Mouse (Mus musculus) A20 (cell line): ENCODE results near the gene BC037034.

Experiments used
- DNase-seq: peaks from one replicate; pipeline ENCODE4 v3.0.0-alpha.2; 2011; ENCODE audit warnings: low read depth, low spot score

BC037034 gene

GRCm38 (mm10) chr5:138262001-138262400, 1.8 kb downstream of the BC037034 start:
- DNase-seq = no peak

GRCm38 (mm10) chr5:138260834-138261233, 3.0 kb downstream of the BC037034 start:
- DNase-seq = no peak

DNA sequence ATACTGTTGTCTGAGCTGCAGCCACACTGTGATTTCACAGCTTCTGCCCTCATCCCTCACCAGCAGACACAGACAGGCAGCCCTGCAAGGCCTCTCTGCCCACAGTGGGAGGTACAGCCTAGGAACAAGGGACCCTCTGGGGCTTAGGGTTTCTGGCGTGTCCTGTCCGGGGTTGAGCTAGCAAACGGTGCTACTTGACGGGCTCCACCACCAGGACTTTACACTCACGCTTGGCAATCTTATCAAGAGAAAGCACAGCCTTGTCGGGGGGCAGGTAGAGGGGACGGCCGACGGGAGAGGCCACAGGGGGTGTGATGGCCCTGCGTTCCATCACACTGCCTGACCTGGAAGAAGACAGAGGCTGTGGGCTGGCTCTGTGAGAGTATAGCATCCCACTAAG, 3.8 kb downstream of the BC037034 start:
- no peak for DNase-seq

DNA sequence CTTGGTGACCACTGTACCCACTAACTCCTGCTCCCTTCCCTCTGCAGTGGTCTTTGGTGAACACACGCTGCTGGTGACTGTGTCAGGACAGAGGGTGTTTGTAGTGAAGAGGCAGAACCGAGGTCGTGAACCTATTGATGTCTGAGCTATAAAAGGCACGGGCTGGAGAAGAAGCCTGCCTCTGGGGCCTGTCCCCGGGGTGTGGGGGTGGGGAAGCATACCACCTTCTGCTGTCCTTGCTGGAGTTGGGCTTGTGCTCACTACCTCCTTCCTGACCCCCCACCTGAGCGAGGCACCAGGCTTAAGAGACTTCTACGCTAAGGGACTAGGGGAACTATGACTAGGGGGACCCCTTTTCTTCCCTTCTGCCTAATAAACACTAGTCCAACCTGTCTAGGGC, 4.8 kb downstream of the BC037034 start:
- no peak for DNase-seq

DNA sequence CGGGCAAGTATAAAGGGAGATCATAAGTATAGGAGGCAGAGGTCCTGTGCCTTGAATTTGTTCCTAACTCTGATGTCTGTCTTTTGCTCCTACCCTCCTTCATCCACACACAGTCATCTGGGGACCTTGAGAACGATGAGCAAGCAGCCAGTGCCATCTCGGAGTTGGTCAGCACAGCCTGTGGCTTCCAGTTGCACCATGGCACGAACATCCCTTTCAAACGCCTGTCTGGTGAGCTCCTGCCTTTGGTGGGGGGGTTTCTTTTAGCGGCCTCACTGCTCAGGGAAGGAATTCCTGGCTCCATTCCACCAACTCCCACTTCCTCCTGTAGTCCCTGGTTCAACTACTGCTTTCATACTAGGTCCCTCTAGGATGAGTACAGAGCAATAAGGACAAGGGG, 5.3 kb downstream of the BC037034 start:
- no peak for DNase-seq

GRCm38 (mm10) chr5:138258078-138258477, 5.8 kb downstream of the BC037034 start:
- no peak for DNase-seq

DNA sequence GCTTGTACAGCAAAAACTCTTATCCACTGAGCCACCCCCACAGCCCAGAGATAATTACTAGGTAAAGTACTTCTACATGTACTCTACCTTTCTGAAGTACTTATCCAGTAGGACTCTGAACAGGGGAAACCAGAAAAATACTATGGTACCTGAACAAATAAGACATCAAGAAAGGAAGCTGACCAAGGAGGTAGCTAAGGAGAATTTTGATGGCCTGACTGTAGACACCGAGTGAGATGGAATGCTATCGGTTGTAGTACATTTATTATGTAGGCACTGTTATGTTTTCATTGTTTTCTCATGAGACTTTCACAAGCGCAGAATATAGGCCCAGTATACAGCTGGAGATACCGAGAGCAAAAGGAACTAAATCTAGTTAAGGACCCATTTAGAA, 6.3 kb downstream of the BC037034 start:
- DNase-seq = no peak

GRCm38 (mm10) chr5:138256966-138257584, 6.8 kb downstream of the BC037034 start:
- DNase-seq = peak; percentile 35

GRCm38 (mm10) chr5:138256094-138256467, 7.8 kb downstream of the BC037034 start:
- no peak for DNase-seq

GRCm38 (mm10) chr5:138255353-138256093, 8.3 kb downstream of the BC037034 start, which contains the start of gene Lamtor4:
Gene Lamtor4 (plus strand): TSS chr5:138255482.
- peak; percentile 97 for DNase-seq

GRCm38 (mm10) chr5:138253061-138253460, 10.8 kb downstream of the BC037034 start:
- no peak for DNase-seq

DNA sequence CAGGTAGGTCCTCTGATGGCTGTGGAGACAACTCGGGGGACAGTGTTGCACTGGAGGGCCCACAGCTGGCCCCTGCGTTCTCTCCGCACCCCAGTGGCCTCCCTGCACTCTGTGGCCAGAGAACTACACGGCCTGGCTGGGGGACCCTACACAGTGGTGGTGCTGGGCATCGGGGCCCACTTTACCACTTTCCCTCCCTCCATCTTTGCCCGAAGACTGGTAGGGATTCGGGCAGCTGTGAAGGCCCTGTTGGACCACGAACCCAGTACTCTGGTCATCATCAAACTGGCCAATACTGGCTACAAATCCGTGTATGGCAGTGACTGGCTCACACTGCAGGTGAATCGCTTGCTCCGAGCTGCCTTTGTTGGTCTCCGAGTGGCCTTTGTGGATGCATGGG, 12.7 kb downstream of the BC037034 start:
- DNase-seq = no peak

DNA sequence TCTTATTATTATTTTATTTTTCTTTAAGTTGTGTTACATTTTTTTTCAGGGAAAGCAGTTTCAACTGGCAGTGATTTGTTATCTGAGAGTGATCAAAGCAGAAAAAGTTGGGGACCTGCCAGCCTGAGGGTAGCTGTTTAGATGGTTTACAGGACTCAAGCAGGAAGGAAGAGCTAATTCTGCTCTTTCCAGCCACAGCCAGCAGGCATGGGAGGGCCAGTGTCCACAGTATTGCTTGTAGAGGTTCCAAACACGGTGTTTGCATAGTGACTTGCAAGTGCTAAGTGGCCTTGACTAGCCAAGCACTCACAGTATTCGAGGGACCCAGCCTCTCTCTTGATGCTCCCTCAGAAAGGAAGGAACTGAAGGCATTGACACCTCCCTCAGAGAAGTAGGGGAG, 22.3 kb downstream of the BC037034 start:
- no peak for DNase-seq

- no peak for DNase-seq
Observed at GRCm38 (mm10) chr5:138234224-138234623, 29.6 kb downstream of the BC037034 start.

DNA sequence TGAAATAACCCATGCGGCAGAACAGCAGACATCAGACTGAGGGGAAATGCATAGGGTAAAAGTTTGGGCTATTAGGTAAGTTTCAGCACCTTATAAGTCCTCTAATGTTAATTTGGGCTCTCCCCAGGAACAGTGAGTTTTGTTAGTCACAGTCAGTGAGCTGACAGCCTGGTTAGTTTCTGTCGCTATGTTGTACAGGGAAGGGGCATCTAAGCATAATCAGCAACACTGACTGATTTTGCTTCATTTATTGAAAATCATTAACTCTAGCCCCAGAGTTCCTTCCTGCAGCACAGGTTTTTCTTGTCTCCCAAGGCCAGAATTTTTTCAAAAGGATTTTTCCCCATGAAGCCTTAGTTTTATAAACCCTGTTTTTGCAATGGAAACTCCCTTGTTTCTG, 30.1 kb downstream of the BC037034 start:
- no peak for DNase-seq

DNA sequence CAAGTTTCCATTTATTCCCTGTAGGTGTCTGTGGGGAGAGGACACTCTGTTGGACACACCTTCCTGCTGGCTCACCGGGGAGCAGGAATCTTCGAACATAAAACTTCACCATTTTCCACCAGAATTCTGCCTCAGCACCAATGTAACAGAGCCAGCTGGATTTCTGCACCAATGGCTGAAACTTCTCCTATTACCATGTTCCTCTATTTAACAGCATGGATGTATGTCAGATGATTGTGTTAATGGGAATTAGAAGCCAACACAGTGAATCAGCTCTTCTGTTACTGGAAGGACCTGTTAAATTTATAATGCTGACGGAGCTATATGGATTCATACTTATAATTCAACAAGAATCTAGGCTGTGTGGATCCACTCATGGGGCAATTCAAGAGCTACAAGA, 34.3 kb downstream of the BC037034 start:
- no peak for DNase-seq

- DNase-seq = peak; percentile 80
Observed at GRCm38 (mm10) chr5:138228026-138228425, 35.8 kb downstream of the BC037034 start.

GRCm38 (mm10) chr5:138227367-138227766, 36.5 kb downstream of the BC037034 start:
- peak; percentile 45 for DNase-seq

DNA sequence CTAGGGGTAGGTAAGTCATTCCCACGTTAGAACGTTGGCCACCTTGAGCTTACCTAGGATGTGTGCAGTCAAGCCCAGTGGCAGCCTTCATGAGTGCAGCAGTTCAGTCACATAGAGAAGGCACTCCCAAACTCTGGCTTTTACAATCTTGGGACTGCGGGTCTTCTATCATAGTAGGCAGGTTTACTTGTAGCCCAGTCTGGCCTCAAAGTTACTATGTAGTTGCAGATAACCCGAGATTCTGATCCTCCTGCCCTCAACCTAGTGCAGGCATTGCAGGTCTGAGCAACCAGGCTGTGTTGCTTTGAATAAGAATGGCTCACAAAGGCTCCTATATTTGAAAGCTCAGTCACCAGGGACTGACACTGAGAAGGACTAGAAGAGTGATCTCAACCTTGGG, 37.3 kb downstream of the BC037034 start:
- DNase-seq = no peak

DNA sequence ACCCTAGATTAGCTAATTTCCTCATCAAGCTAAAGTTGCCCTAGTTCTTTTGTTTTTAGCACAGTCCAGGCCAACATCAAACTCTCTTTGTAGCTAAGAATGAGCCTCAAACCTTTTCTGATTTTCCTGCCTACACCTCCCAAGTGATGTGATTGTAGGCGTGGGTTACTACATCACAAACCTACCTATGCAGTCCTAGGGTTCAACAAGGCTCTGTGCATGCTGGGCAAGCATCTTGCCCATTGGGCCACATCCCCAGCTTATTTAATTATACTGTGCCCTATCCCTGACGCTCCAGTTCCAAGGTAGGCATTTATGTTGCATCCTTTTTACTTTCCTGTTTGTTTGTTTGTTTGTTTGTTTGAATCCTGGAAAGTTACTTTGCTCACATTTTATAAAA, 38.1 kb downstream of the BC037034 start, which contains the start of gene Nxpe5:
Gene Nxpe5 (plus strand): TSS at position 199 of the 400 bp plus-strand sequence.
- no peak for DNase-seq

- no peak for DNase-seq
Observed at GRCm38 (mm10) chr5:138223287-138223686, 40.5 kb downstream of the BC037034 start.

DNA sequence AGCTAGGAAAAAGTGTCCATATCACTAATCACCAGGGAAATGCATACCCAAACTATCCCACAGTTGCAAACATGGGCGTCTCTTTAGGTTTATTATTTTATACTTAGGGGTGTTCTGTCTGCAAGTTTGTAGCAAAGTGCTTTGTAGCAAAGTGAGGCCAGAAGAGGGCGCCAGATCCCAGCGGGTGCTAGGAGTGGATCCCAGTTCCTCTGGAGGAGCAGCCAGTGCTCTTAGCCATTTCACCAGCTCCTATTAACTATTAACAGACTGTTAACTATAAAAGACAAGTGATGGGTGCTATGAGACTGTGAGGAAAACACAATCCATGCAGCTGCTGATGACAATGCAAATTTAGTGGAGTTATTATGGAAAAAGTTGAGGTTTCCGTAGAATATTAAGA, 41.7 kb downstream of the BC037034 start:
- peak; percentile 88 for DNase-seq

DNA sequence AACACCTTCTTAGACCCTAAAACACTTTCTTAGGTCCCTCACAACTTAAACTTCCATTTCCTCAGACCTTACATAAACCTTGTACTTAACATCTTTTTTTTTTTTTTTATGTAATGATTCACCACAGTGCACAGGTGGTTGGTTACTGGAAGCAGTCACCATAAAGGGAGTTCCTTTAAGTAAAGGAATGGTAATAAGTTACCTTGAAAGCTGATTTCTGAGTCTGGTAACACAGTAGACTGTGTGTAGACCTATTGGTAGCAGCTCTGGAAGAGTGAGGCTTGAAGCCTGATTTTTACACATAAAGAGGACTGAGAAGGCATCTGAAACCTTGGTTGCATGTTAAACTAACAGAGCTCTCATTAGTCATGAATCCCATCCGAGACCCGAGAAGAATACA, 44.0 kb downstream of the BC037034 start:
- no peak for DNase-seq
